Mouse (Mus musculus) naive thymus-derived CD4-positive, alpha-beta T cell, adult 2 months (primary cell): ENCODE measurements around the gene Gm3739.
"Not testable (repeated sequence)": the region's sequence is repeated elsewhere in the genome, so short reads cannot be mapped to it uniquely, and the experiment has no call there.

Experiments used
- DNase-seq: peaks from one replicate; pipeline ENCODE4 v3.0.0-alpha.2; 2011; ENCODE audit warnings: low read depth

Gm3739 gene

DNA sequence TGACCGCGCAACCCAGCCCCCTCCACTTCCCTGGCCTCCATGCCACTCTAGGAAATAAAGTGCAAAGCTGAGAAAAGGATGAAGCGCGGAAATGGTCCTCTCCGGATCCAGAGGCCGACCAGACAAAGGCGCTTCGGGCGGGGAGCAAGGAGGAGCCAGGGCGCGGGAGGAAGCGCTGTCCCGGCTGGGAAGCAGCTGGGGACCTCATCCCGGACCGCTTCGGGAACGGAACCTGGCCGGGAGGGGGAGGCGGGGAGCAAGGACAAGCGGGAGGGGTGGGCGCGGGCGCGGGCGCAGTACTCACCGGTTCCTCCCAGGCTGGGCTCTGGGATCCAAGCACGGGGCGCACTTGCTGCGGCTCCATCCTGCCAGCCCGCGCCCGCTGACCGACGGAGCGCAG lies at the start of gene Gm3739:
Gm3739 (minus strand) TSS at position 389 of the 400 bp plus-strand sequence.
- DNase-seq: not testable (repeated sequence)

DNA sequence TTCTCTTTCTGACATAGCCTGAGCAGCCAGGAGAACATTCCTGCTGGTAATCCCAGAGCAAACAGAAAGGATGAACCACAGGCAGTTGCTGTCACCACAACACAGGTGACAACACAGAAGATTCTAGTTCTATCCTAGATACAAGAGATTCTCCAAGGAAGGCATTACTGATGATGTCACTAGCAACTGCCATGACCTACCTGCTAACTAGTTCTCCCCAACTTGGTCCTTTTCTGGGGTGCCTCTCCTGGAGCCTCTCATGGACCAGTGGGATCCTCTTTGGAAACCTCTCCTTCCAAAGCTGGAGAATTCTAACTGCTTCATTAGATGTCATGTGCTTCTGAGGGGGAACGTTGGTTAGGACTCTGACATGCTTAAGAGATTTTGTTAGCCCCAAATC lies 17.4 kb upstream of the Gm3739 start, which contains the start of gene Gm5797:
Gm5797 (minus strand) TSS at position 101 of the 400 bp plus-strand sequence.
- DNase-seq: not testable (repeated sequence)

DNA sequence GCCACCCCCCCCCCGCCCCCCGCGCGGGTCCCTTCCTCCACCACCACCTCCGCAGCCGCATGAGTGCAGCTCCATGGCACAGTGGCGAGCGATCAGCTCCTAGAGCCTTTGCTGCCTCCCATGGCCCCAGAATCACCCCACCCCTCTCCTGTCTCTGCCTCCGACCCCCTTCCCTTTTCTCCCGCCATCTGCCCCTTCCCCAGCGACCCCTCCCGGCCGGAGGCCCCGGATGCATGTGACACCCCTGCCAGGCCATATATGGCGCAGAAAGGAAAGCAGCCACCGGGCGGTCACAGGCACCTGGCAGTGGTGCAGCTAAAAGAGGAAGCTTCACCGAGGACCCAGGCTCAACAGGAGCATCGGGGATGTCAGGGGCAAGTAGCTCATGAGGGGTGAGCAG lies 244 bp upstream of the Gm3739 start:
- DNase-seq: peak; percentile 14

DNA sequence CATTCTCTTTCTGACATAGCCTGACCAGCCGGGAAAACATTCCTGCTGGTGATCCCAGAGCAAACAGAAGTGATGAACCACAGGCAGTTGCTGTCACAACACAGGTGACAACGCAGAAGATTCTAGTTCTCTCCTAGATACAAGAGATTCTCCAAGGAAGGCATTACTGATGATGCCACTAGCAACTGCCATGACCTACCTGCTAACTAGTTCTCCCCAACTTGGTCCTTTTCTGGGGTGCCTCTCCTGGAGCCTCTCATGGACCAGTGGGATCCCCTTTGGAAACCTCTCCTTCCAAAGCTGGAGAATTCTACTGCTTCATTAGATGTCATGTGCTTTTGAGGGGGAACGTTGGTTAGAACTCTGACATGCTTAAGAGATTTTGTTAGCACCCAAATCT lies 50.2 kb downstream of the Gm3739 start, which contains the start of gene Gm3727:
Gm3727 (minus strand) TSS at position 101 of the 400 bp plus-strand sequence.
- not testable (repeated sequence) for DNase-seq
